Comparison of ENCODE assay signal across 8 mouse cellular contexts in the genomic region with DNA sequence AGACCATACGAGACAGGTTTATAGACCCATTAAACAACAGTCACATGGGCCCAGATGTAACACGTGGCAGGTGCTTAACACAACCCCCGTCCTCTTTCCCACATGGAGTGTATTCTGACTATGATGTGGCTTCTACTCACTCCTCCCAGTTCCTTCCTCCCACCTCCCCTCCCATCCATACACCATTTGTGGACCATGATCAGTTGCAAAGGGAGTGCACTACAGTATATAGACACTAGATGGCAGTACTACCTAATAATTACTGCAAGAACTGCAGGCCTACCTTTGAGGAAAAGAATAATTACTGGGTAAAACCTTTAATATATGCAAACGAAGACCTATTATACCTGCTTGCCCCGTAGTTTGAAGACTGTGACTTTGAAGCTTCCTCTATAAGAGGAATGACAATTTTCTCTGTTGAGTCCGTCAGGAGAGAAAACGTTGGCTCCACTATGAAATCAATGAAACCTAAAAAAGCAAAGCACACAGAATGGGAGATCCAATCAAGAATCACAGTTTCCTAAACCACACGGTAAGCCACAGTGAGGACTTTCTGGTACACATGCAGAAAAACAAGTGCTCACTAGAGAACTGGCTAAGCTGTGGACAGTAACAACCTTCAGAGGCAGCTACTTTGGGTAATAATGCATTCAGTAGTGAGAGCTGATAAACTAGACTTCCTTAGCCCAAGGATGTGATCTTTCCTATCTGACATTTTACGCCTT.
A peak's percentile ranks its signal among the peaks of the same experiment; 100 is the strongest.
DNase-seq lines count a peak whose midpoint lies in the region; ATAC-seq and TF ChIP-seq lines count a peak whose summit lies in the region.

No protein-coding gene starts in this region.

- no peak for TF ChIP-seq EP300 in heart, adult 2 months (IDR thresholded peaks at IDR 0.05; ENCODE audit: insufficient read depth, low read depth, low read length)

- peak; percentile 88 for ATAC-seq in midbrain, embryonic 16.5 days

- H3K4me1 ChIP-seq in heart, adult 2 months (ENCODE audit: control insufficient read depth, insufficient read depth, low read length): no peaks in the 10 kb centered on the region; the same call in 1 of the 2 replicates
- H3K4me1 ChIP-seq in heart, embryonic 10.5 days: no peaks in the 10 kb centered on the region
- H3K4me1 ChIP-seq in midbrain, embryonic 16.5 days (ENCODE audit: control insufficient read depth, insufficient read depth, low read length): 0 out of 2 replicates have a peak, but pooled peaks cover 2% of the 10 kb centered on the region

- H3K9ac ChIP-seq in heart, adult 2 months (ENCODE audit: low read depth, low read length): no peak overlapping the region
- no peak overlapping the region for H3K9ac ChIP-seq in midbrain, embryonic 16.5 days (ENCODE audit: low read depth, low read length)

- no peak for TF ChIP-seq POLR2A in heart, adult 2 months (IDR thresholded peaks at IDR 0.05; ENCODE audit: insufficient read depth, low read depth, low read length)

- H3K36me3 ChIP-seq in heart, adult 2 months (ENCODE audit: control insufficient read depth, insufficient read depth, low read length): no peaks in the 10 kb centered on the region
- no peaks in the 10 kb centered on the region for H3K36me3 ChIP-seq in heart, embryonic 10.5 days
- H3K36me3 ChIP-seq in midbrain, embryonic 16.5 days (ENCODE audit: control insufficient read depth, insufficient read depth, low read length): no peaks in the 10 kb centered on the region

- H3K4me3 ChIP-seq in heart, adult 2 months: no peak overlapping the region
- H3K4me3 ChIP-seq in heart, embryonic 10.5 days: no peak overlapping the region
- no peak overlapping the region for H3K4me3 ChIP-seq in midbrain, embryonic 16.5 days (ENCODE audit: low read depth, low read length)

- WGBS in heart, adult 2 months: 40% methylated on average over 9 of the region's 9 CpGs
- 40% methylated on average over 9 of the region's 9 CpGs for WGBS in heart, embryonic 10.5 days
- 42% methylated on average over 9 of the region's 9 CpGs for WGBS in midbrain, embryonic 16.5 days

- H3K9me3 ChIP-seq in heart, embryonic 10.5 days: no peaks in the 10 kb centered on the region
- H3K9me3 ChIP-seq in midbrain, embryonic 16.5 days (replicated peaks; ENCODE audit: control insufficient read depth, low read length, poor library complexity, severe bottlenecking): no peaks in the 10 kb centered on the region

- H3K79me2 ChIP-seq in heart, adult 2 months (replicated peaks; ENCODE audit: control insufficient read depth, insufficient read depth, low read length): no peaks in the 10 kb centered on the region

- intact Hi-C loops in heart, adult 2 months (cut with DNase I): loop anchor here (1.0 to 10.0 kb wide), 2 partner anchors 169 to 402 kb away; no protein-coding TSS in a partner anchor
- intact Hi-C loops in left cerebral cortex, postnatal 14 days (cut with DNase I): loop anchor here (2.0 kb wide), 1 partner anchor 401 kb away; no protein-coding TSS in a partner anchor
- intact Hi-C loops in gastrocnemius, postnatal 14 days (cut with DNase I; ENCODE audit: low total_unique reads): loop anchor here (5.0 kb wide), 1 partner anchor 402 kb away; no protein-coding TSS in a partner anchor

- DNase-seq in heart, adult 2 months: peak in 1 of 2 experiments; percentile 17
- DNase-seq in heart, embryonic 10.5 days (ENCODE audit: low spot score): no peak
- peak; percentile 80 for DNase-seq in adipocyte (ENCODE audit: low spot score)
- DNase-seq in fibroblast of lung, adult 2 months (ENCODE audit: low read depth): peak; percentile 34
- peak; percentile 67 for DNase-seq in induced T-regulatory cell, adult 2 months (ENCODE audit: low read depth)
- peak; percentile 66 to 85 for DNase-seq in left cerebral cortex, postnatal 14 days (ENCODE audit: low spot score in 2 of 2)
- DNase-seq in gastrocnemius, postnatal 14 days: no peak

- peak overlapping the region; percentile 21; the same call in 1 of the 2 replicates for H3K4me2 ChIP-seq in midbrain, embryonic 16.5 days (ENCODE audit: low read length)

- H3K27me3 ChIP-seq in heart, adult 2 months (ENCODE audit: control insufficient read depth, insufficient read depth, low read length): no peaks in the 10 kb centered on the region; the same call in 1 of the 2 replicates
- peaks cover 23% of the 10 kb centered on the region for H3K27me3 ChIP-seq in heart, embryonic 10.5 days (ENCODE audit: insufficient read depth, poor library complexity, severe bottlenecking)
- no peaks in the 10 kb centered on the region for H3K27me3 ChIP-seq in midbrain, embryonic 16.5 days (ENCODE audit: control insufficient read depth, insufficient read depth, low read depth, low read length)

- TF ChIP-seq CTCF in heart, adult 2 months (IDR thresholded peaks at IDR 0.05): peak; percentile 91

- H3K27ac ChIP-seq in heart, adult 2 months: no peak overlapping the region
- H3K27ac ChIP-seq in heart, embryonic 10.5 days: no peak overlapping the region
- no peak overlapping the region for H3K27ac ChIP-seq in midbrain, embryonic 16.5 days (ENCODE audit: low read length)

Comparison
In these comparisons a context has a peak if more than half of its experiments do, and no peak if none do; other contexts are left out.
1. DNase-seq: peak in adipocyte (single experiment), fibroblast of lung, adult 2 months (single experiment), induced T-regulatory cell, adult 2 months (single experiment) and left cerebral cortex, postnatal 14 days (2 of 2); none in heart, embryonic 10.5 days (single experiment) and gastrocnemius, postnatal 14 days (single experiment).